Mouse (Mus musculus) olfactory bulb, adult 2 months (tissue): ENCODE results near the gene Trpm5.

Source experiments
- CTCF ChIP-seq: fragments of 200-500 bp; IDR thresholded peaks from 2 replicates; pipeline ENCODE4 v1.5.1; 2012; ENCODE audit warnings: low read depth, mild to moderate bottlenecking, low read length, moderate library complexity; ENCODE audit not compliant: insufficient read depth
- POLR2A ChIP-seq: fragments of 200-500 bp; IDR thresholded peaks from 2 replicates; pipeline ENCODE4 v1.6.1; 2012; ENCODE audit warnings: mild to moderate bottlenecking, low read depth, low read length, moderate library complexity; ENCODE audit not compliant: insufficient read depth

DNA sequence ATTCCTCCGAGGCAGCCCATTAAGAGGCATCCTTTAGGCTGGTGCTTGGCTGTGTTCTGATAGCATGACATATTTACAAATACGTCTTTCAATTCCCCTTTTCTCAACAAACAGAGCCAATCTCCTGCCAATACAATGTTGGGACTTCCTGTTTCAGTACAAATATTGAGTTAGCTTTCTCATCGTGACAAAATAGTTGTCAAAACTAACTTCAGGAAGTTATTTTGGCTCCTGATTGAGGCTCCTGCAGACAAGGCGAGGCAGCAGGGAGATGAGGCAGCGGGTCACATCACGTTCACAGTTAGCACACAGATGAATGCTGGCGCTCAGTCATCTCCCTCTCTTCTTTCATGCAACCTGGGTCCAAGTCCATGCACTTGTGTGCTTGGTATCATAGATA lies 48.1 kb downstream of the Trpm5 start:
- TF ChIP-seq CTCF (no peak), POLR2A (no peak)
